Mouse (Mus musculus) lung, postnatal 36 days (tissue): ENCODE data around the gene Samd3.

Experiments used
- DNase-seq: peaks from one replicate; pipeline ENCODE4 v3.0.0; 2022; ENCODE audit warnings: mixed read lengths

Samd3 gene

GRCm38 (mm10) chr10:26314327-26314726 lies 84.8 kb downstream of the Samd3 start:
- no peak for DNase-seq

GRCm38 (mm10) chr10:26320679-26321078 lies 91.2 kb downstream of the Samd3 start:
- DNase-seq = no peak
